Mouse (Mus musculus) embryonic facial prominence, embryonic 11.5 days (tissue): ENCODE data around the gene Gripap1. TPM values are rescaled to one million over a fixed set of nuclear protein-coding genes. Genes with fewer than 3 reads are reported as not detected.
A peak's percentile ranks its signal among the peaks of the same experiment; 100 is the strongest.
"Not testable (repeated sequence)": the region's sequence is repeated elsewhere in the genome, so short reads cannot be mapped to it uniquely, and the experiment has no call there.

Experiments used
- ATAC-seq: fragments of 200-750 bp; cut with Nextera tagmentation; replicated peaks from 2 replicates; pipeline ENCODE4 v1.8.0; 2017; ENCODE audit warnings: low read depth; ENCODE audit not compliant: insufficient number of reproducible peaks, low FRiP score, low TSS enrichment
- DNase-seq: peaks from one replicate; pipeline ENCODE4 v3.0.0-alpha.2; 2015; ENCODE audit warnings: low spot score
- H3K27ac ChIP-seq: fragments of 300-500 bp; sonication (generic); replicated peaks from 2 replicates; pipeline ENCODE4 v1.5.1; 2014; ENCODE audit warnings: mild to moderate bottlenecking, low read depth, low read length, control low read depth
- H3K27me3 ChIP-seq: fragments of 300-500 bp; sonication (generic); 2 replicates; pipeline ENCODE4 v1.6.1; 2014; ENCODE audit warnings: mild to moderate bottlenecking, low read length, moderate library complexity, mixed read lengths; ENCODE audit not compliant: control insufficient read depth, insufficient read depth
- H3K36me3 ChIP-seq: fragments of 300-500 bp; sonication (generic); replicated peaks from 2 replicates; pipeline ENCODE4 v1.6.1; 2014; ENCODE audit warnings: low read depth, mild to moderate bottlenecking, low read length, moderate library complexity, mixed read lengths; ENCODE audit not compliant: control insufficient read depth, insufficient read depth
- H3K4me1 ChIP-seq: fragments of 300-500 bp; sonication (generic); 2 replicates; pipeline ENCODE4 v1.6.1; 2014; ENCODE audit warnings: low read length, mixed read lengths; ENCODE audit not compliant: control insufficient read depth, insufficient read depth
- H3K4me2 ChIP-seq: fragments of 300-500 bp; sonication (generic); 2 replicates; pipeline ENCODE4 v1.6.1; 2014; ENCODE audit warnings: low read depth, mild to moderate bottlenecking, control low read depth, low read length, moderate library complexity
- H3K4me3 ChIP-seq: fragments of 300-500 bp; sonication (generic); 2 replicates; pipeline ENCODE4 v1.5.1; 2014; ENCODE audit warnings: low read depth, low read length, control low read depth
- H3K9ac ChIP-seq: fragments of 300-500 bp; sonication (generic); replicated peaks from 2 replicates; pipeline ENCODE4 v1.6.1; 2014; ENCODE audit warnings: mild to moderate bottlenecking, control low read depth, low read length
- H3K9me3 ChIP-seq: fragments of 300-500 bp; sonication (generic); replicated peaks from 2 replicates; pipeline ENCODE4 v1.6.1; 2016; ENCODE audit warnings: mild to moderate bottlenecking, low read length, inconsistent platforms, mixed read lengths; ENCODE audit not compliant: control insufficient read depth
- WGBS: fragments of 180-500 bp; shearing (Covaris S2); extraction: QIAGEN DNeasy Blood & Tissue Kit; methylation state at CpG from one replicate; pipeline ENCODE4 v1.1.7; 2014; 5-methylcytosine and 5-hydroxymethylcytosine counted together
- polyA plus RNA-seq: library from polyadenylated mRNA; unstranded; fragments of >200 nt; fragmentation: Nextera tagmentation; extraction: Ambion mirVana; gene quantifications from 2 replicates; pipeline ENCODE4 v1.2.1, GENCODE M21; 2014

Gripap1 gene
- polyA plus RNA-seq, result 35.6 and 35.9 TPM in 2 replicates

DNA sequence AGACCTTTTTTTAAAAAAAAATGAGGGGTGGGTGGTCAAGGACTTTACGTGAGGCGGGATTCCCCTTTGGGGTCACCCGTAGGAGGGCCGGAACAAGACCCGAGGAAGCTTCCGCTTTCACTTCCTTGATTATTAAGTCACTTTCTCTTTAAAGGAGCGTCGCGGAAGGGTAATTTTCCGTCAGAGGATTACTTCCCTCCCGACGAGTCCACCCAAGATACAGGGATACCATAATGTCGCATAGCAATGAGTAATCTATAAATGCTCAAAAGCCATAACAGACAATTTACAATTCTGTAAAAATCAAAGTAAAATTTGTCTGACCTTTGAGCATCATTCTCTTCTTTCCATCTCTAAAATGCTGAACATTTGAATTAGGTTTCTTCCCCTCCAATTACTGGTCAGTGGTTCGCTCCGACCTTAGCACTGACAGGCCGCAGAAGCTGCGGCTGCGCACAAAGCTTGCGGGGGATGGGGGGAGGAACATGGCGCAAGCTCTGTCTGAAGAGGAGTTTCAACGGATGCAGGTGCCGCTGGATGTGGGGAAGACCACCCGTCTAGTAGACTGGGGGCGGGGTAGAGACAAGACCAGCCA, at the start of gene Gripap1:
TSS of gene Gripap1 (plus strand) at position 224 of the 595 bp plus-strand sequence.
- no peaks in the 10 kb centered on the region for H3K27me3 ChIP-seq
- DNase-seq (peak; percentile 85), ATAC-seq (peak; percentile 73; the same call in 1 of the 2 replicates)
- H3K4me1 ChIP-seq, result no peaks in the 10 kb centered on the region
- H3K4me2 ChIP-seq, result peak within 1 kb of the TSS; percentile 54
- peak within 1 kb of the TSS; percentile 55 for H3K9ac ChIP-seq
- H3K36me3 ChIP-seq, result no peaks in the 10 kb centered on the region
- no peak within 1 kb of the TSS for H3K27ac ChIP-seq
- peak within 1 kb of the TSS; percentile 49 for H3K4me3 ChIP-seq
- no peaks in the 10 kb centered on the region for H3K9me3 ChIP-seq
- 15% methylated on average over 24 of the region's 24 CpGs for WGBS

DNA sequence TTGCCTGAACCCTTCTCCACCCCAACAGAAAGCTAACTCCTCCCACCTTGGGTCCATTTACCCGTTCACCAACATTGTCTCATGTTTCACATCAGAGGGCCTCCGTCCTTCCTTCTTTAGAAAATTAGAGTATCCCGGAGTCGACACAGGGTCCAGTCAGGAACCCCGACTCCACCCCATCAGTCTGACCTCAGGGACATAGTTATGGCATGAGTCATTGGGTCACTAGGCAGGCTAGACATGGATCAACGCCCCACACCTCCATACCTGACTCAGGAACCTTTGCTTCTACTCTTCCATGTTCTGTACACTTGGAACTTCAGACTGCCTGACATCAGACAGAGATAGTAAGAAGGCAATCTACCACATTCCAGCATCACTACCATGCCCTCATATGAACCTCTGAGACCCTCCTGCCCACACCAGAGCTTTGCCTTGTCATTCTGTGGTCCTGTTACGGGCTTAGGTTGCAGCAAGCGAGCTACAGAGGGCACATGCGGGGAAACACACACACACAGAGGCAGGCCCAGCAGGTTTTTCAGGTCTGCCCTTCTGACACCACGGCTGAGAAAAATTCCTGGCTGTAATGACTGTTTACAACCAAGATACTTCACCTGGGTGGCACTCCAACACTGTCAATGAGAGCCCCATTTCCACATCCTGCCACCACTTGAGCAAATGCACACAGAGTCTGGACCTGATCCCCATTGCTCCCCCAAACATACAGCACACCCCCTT, 49.3 kb upstream of the Gripap1 start:
- H3K4me3 ChIP-seq, result no peak overlapping the region
- no peak overlapping the region for H3K9ac ChIP-seq
- ATAC-seq (no peak), DNase-seq (no peak)
- H3K9me3 ChIP-seq, result no peaks in the 10 kb centered on the region
- no peak overlapping the region for H3K27ac ChIP-seq
- 58% methylated on average over 10 of the region's 10 CpGs for WGBS
- no peaks in the 10 kb centered on the region for H3K4me1 ChIP-seq
- no peaks in the 10 kb centered on the region for H3K36me3 ChIP-seq
- H3K27me3 ChIP-seq, result no peaks in the 10 kb centered on the region
- no peak overlapping the region for H3K4me2 ChIP-seq

DNA sequence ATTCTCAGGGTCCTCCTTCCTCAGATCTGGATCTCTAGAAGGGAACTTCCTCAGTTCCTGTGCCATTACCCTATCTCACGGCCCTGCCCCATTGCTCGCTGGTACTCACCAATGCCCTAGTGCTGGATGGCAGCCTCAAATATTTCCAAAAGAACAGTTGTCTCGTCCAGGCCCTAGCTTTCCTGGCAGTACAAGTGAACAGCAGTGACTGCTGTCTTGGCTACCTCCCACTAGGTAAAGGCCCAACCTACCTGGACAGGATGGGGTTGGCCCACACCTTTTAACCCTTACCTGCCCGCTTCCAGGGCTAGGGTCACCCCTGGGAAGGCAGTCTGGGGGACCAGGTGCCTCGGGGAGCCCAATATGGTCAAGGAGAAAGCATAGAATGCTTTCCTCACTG, 48.5 kb upstream of the Gripap1 start:
- Histone ChIP-seq H3K36me3 (no peaks in the 10 kb centered on the region), H3K27ac (no peak overlapping the region), H3K9ac (no peak overlapping the region), H3K4me3 (no peak overlapping the region), H3K4me1 (no peaks in the 10 kb centered on the region), H3K27me3 (no peaks in the 10 kb centered on the region), H3K4me2 (no peak overlapping the region), H3K9me3 (no peaks in the 10 kb centered on the region)
- DNase-seq (no peak), ATAC-seq (no peak)
- 71% methylated on average over 5 of the region's 5 CpGs for WGBS

DNA sequence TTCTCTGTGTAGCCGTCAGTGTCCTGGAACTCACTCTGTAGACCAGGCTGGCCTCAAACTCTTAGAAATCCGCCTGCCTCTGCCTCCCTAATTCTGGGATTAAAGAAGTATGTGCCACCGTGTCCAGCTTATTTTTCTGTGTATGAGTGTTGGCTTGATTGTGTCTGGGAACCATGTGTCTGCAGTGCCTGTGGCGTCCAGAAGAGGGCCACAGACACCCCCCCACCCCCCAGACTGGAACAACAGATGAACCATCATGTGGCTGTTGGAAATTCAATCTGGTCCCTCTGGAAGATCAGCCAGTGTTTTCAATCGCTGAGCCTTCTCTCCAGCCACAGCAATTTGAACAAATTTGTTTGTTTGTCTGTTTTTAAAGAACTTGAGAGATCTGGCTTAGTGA, 46.1 kb upstream of the Gripap1 start:
- Histone ChIP-seq H3K4me2 (no peak overlapping the region), H3K9ac (no peak overlapping the region), H3K4me1 (no peaks in the 10 kb centered on the region), H3K27ac (no peak overlapping the region), H3K36me3 (no peaks in the 10 kb centered on the region), H3K27me3 (no peaks in the 10 kb centered on the region), H3K9me3 (no peaks in the 10 kb centered on the region), H3K4me3 (no peak overlapping the region)
- DNase-seq (no peak), ATAC-seq (no peak)
- WGBS, result 48% methylated on average over 5 of the region's 5 CpGs

DNA sequence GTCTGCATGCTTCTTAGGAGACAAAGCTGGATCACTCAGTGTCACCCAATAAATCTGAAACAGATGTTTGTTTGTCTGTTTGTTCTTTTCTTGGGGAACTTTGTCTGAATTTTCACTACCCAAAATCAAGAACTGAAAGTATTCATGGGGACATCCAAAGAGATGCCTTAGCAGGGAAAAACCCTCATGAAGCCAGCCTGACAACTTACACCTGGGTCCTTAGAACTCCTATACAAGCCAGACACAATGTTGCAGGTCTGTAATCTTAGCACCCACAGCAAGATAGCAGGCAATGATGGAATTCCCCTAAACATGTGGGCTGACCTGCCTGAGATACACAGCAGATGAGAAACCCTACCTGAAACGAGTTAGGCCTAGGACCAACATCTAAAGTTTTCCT, 44.6 kb upstream of the Gripap1 start:
- H3K4me2 ChIP-seq, result no peak overlapping the region
- 44% methylated on average over 1 of the region's 1 CpGs for WGBS
- H3K27me3 ChIP-seq, result no peaks in the 10 kb centered on the region
- H3K27ac ChIP-seq, result no peak overlapping the region
- no peaks in the 10 kb centered on the region for H3K9me3 ChIP-seq
- no peak overlapping the region for H3K4me3 ChIP-seq
- no peaks in the 10 kb centered on the region for H3K36me3 ChIP-seq
- H3K4me1 ChIP-seq, result no peaks in the 10 kb centered on the region
- ATAC-seq (no peak), DNase-seq (no peak)
- H3K9ac ChIP-seq, result no peak overlapping the region

DNA sequence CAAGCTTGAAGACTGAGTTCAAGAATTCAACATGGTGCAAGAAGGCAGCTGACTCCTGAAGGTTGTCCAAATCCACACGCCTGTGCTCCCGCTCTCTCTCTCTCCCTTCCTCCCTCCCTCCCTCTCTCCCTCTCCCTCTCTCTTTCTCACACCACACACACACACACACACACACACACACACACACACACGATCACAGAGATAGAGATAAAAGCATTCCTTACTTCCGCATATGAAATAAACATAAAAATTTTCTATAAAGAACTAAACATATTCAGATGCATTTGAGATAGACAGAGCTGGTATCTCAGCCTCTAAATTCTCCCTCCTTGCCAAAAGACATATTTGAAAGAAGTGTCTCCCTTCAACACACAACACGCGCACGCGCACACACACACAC, 44.1 kb upstream of the Gripap1 start:
- no peak overlapping the region for H3K4me3 ChIP-seq
- H3K9ac ChIP-seq, result no peak overlapping the region
- H3K36me3 ChIP-seq, result no peaks in the 10 kb centered on the region
- no peak for DNase-seq
- no peak overlapping the region for H3K4me2 ChIP-seq
- H3K9me3 ChIP-seq, result no peaks in the 10 kb centered on the region
- no peaks in the 10 kb centered on the region for H3K4me1 ChIP-seq
- no peak for ATAC-seq
- H3K27ac ChIP-seq, result no peak overlapping the region
- WGBS, result 89% methylated on average over 8 of the region's 8 CpGs
- no peaks in the 10 kb centered on the region for H3K27me3 ChIP-seq

DNA sequence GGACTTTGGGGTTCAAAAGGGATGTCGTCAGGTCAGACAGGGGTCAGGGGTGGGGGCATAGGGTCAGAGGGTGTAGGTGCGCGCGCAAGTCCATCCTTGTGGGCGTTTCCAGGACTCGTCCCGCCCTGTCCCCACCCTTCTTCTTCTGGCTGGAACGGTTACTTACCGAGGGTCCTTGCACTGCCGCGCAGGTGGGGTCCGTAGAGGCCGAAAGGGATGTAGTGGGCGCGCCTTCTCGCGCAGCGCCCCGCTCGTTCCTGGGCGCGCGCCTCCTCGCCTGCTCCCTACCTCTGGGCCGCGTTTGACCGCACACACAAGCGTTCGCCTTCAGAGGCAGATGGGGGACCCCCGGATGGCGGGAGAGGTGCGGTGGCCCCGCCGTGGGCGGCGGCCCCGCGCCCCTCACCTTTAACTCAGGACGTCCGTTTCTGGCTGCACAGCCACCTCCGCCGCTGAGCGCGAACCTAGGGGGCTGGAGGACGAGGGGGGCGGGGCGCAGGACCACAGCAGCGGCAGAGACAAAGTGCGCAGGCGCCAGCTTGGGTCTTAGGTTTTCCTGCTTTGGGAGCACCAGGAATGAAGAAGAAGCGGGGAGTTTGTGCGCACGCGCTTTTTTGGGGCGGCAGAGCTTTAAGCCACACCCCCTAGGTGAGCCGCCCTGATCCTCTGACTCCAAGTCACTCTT, 39.0 kb upstream of the Gripap1 start, which contains the start of gene Ccdc120:
TSS of gene Ccdc120 (minus strand) at position 474 of the 685 bp plus-strand sequence.
- Histone ChIP-seq H3K36me3 (no peaks in the 10 kb centered on the region), H3K27ac (no peak within 1 kb of the TSS), H3K27me3 (no peaks in the 10 kb centered on the region), H3K4me2 (peak within 1 kb of the TSS; percentile 49), H3K4me3 (peak within 1 kb of the TSS; percentile 53), H3K9me3 (no peaks in the 10 kb centered on the region), H3K9ac (peak within 1 kb of the TSS; percentile 69), H3K4me1 (no peaks in the 10 kb centered on the region)
- DNase-seq, result peak; percentile 90
- ATAC-seq, result peak; percentile 89
- WGBS, result 13% methylated on average over 52 of the region's 56 CpGs

DNA sequence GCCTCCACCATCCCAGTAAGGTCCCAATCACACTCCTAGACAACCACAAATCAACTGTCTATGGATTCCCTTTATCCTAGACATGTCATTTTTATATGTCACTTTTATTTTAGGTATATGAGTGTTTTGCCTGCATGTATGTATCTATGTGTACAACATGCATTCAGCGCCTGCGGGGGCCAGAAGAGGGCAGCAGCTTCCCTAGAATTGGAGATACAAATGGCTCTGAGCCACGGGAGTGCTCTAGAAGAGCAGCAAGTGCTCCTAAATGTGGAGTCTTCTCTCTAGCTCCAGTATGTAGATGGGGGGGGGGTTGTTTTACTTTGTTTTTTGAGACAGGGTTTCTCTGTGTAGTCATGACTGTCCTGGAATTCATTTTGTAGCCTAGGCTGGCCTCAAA, 35.9 kb upstream of the Gripap1 start:
- DNase-seq, H3K4me1 ChIP-seq, H3K27me3 ChIP-seq, H3K4me2 ChIP-seq, H3K27ac ChIP-seq, H3K9ac ChIP-seq, ATAC-seq, H3K4me3 ChIP-seq, H3K36me3 ChIP-seq, H3K9me3 ChIP-seq: not testable (repeated sequence)
- 23% methylated on average over 3 of the region's 3 CpGs for WGBS
